Mouse (Mus musculus) frontal cortex, adult 2 months (tissue): ENCODE measurements around the gene Pim3. TPM values are rescaled to one million over a fixed set of nuclear protein-coding genes. Genes with fewer than 3 reads are reported as not detected.

Source experiments
- DNase-seq, 2 experiments: peaks; one replicate each; pipeline ENCODE4 v3.0.0; 2022; ENCODE audit warnings: low spot score in 1 of 2; ENCODE audit errors: extremely low spot score in 1 of 2
- polyA plus RNA-seq: library from polyadenylated mRNA; depleted of rRNA; stranded (reverse); fragments of >200 nt; gene quantifications from 2 replicates; pipeline ENCODE4 v1.2.3, GENCODE M21; 2012

Gene Pim3
- polyA plus RNA-seq, 1 experiment: 13.6 TPM

DNA sequence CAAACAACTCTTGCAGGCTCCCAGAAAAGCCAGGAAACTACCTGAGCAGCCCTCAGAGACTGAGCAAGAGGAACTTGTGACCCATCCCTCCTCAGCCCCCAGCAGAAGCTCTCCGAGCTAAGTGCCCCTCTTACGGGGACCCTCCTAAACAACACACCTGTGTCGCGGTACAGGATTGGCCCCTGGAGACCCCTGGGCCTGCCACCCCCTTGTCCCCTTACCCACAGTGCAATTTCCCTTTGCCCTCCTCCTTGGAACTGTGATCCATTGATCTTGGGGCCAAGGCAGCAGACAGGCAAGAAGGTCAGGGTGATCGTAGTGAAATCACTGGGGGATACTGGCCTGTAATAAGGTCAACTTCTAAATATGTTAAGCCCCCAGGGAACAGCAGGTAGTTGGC is 25.4 kb upstream of the Pim3 start:
- DNase-seq: no peak

DNA sequence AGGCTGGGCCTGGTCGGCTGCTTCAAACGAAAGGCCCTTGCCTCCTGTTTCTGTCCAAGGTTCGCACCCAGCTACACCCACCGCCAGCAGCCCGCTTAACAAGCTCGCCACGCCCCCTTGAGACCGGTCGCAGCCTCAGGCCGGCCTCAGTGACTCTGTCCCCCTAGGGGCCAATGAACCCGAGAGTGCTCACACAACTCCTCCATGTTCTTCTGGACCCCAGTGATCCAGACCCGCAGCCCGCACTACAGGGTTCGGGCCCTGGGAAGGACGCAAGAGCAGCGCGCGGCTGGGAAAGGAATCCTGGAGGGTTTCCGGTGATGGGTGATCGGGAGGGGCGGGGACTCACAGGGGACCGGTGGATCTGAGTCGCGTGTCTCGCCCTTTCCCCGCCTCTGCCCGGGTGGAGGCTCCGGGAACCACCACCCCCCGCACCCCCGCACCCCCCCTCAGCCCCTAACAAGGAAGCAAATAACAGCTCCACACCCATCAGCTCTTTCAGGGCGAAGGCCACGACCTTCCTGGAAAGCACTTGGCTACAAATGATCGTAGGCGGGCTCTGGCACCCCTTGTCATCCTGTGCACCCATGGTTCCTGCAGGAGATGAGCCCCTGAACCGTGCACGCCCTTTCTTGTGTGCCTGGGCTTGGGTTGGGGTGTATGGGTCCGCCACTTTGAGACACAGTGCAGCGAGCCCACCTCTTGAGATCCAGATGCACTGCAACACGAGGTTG is 24.6 kb upstream of the Pim3 start:
- peak in 1 of 2 experiments; percentile 61 for DNase-seq

GRCm38 (mm10) chr15:88837977-88838376 is 24.0 kb upstream of the Pim3 start:
- no peak for DNase-seq

DNA sequence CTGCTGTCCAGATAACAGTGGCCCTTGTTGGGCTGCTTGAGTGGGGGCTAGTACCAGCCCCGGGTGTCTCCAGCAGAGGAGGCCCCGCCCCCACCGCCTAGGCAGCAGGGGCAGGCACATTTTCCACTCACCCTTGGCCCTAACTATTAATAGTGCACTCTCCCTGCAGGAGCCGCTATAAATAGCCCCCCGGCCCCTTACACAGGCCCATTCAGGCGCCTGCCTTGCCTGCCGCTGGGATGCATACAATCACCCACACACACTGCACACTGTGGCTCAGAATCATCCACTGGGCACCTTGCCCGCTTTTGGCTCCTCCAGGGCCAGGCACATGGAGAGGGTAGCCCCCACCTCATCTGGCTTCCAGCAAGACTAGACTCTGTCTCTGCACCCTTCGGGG is 22.7 kb upstream of the Pim3 start:
- peak; percentile 64 to 76 for DNase-seq

DNA sequence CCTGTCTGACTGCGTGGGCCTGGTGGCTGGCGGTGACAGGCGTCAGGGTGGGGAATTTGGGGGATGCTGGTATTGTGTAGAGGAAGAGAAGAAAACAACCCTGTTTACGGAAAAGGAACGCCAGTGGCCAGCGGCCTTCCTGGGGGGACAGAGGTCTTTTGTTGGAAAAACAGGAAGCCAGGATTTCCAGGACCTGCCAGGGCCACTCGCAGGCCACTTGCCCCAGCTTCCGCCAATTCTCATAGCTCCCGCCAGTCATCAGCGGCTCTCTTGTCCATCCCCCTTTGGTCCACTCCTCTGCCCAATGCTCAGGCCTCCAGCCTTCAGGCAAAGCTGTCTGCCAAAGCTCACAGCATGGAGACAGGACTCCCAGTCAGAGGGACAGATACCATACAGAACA is 21.9 kb upstream of the Pim3 start:
- no peak for DNase-seq

DNA sequence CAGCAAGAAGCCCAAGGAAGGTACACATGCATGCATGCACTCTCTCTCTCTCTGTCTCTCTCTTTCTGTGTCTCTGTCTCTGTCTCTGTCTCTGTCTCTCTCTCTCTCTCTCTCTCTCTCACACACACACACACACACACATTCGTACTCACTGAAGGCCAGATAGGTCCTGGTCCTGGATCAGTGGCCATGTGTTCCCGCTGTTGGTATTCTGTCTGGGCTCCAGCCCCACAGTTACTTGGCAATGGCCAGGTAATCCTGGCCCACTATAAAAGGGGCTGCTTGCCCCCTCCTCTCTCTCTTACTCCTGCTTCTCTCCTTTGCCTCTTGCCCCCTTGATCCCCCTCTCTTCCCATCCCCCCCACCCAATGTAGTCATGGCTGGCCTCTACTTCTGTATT is 20.8 kb upstream of the Pim3 start:
- no peak for DNase-seq

- no peak for DNase-seq
These were observed 20.2 kb upstream of the Pim3 start for GRCm38 (mm10) chr15:88841580-88842299.

- no peak for DNase-seq
These were observed 19.7 kb upstream of the Pim3 start for GRCm38 (mm10) chr15:88842300-88842673.

GRCm38 (mm10) chr15:88843486-88844097 is 18.4 kb upstream of the Pim3 start:
- DNase-seq: no peak

DNA sequence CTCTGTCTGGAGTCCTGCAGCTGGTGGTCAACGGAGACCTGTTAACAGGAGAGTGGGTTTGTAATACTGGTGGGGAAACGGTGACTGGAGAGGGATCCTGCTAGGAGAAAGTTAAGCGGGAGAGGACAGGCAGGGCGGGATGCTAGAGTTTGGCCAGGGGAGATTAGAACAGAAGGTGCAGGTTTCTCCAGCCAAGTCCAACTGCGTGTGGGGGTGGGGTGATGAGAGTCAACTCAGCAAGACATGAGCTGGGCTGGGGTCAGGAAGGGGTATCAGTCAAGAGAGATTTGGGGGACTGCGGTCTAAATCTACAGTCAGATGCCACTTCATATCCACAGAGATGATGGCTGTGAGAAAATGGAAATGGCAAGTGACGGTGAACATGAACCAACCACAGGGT is 17.0 kb upstream of the Pim3 start:
- DNase-seq: no peak

- no peak for DNase-seq
These were observed 13.3 kb upstream of the Pim3 start for GRCm38 (mm10) chr15:88848661-88849060.

DNA sequence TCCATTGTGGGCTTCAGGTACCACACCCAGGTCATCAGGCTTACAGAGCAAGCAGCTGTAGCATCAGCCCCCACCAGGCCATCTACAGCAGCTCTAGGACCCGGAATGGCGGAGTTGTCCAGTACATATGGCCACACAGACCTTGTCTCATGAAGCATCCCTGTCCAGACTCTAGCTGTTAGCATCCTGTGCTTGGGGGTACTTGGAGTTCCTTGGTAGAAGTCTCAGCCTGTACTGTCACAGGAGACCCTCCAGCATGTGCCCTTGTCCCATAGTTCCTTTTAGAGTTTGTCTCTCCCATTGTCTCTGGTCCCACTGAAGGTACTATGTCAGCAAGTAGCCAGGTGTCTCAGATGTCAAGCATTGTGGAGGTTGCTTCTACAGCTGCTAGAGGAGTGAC is 12.4 kb upstream of the Pim3 start:
- no peak for DNase-seq

DNA sequence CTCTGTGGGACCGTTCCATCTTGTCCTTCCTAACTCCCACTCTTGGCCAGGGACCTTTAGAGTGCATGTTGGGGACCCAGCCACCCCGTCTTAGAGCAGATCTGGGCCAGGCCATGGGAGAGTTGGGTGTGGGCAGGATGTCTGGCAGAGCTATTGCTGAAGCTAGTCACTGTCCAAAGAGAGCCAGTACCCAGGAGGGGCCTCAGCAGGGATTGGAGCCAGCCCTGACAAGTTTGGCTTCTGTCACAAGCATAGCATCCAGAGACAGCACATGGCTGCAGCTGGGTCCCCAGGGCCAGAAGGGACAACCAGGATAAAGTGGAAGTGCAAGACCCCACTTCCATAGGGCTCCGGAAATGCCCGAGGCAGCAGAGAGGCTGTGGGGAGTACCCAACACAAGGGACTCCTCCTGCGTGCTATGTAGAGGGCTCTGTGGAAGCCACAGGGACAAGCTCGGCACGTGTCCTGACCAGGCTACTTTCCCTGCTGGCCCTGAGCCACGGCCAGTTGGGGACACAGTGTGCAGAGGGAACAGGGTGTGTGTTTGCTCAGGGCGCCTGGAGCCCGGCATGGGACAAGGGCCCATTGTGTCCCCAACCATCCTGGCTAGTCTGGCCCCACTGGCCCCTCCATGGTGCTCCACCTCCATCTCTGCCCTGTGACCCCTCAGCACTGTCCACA is 11.7 kb upstream of the Pim3 start:
- DNase-seq: peak; percentile 67 to 75

DNA sequence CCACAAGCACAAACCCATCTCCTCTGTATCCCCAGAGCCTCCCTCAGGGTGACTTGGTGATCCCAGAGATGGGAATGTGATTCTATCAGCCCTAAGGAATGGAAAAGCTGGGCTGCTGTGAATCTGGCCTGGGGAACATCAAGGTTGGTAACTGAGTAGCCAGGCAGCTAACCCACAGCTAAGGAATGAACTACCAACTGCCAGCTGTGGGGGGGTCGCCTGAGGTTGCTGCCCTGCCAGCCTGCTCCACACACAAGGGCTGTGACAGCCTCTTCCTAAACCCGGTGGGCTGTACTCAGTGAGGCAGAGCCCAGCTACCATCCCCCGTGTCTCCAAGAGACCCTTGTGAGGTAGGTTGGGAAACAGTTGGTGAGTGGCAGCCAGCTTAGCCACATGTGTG is 10.9 kb upstream of the Pim3 start:
- no peak for DNase-seq

GRCm38 (mm10) chr15:88851507-88852149 is 10.4 kb upstream of the Pim3 start:
- DNase-seq: no peak

GRCm38 (mm10) chr15:88853106-88853505 is 8.9 kb upstream of the Pim3 start:
- no peak for DNase-seq

DNA sequence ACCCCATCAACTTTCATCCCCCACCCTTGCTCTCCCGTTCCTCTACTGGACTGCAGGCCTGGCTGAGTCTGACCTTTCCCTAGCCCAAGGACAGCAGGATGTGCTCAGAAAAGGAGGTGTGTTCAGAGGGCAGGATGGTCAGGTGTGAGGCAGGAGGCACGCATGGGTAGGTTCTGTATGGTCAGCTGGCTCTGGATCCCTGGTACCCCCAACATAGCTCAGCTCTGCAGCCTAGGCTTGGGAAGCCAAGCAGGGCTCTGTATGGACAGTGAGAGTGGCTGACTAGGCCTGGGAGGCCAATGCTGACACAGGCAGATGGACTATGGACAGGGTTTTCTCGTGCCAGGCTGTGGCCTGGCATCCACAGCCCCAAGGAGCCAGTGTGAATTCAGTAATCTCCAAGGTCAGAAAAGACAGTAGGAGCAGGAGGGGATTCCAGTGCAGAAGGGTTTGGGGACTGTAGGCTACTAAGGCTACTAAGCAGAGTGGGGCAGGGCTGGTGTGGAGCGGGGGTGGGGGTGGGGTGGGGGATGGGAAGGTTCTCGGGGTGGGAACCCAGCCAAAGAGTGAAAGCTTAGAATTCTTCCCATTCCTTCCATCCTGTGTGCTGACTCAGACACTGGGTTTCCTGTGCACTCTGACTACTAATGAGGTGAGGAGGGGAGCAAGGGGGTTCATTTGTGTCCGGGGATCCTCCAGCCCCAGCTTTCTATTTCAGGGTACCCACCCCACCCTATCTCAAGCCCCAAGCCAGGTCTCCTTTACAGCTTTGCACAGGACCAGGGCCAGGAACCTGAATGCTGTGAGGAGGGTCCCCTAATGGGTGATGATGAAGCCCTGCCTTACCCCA is 7.6 kb upstream of the Pim3 start:
- DNase-seq: no peak

GRCm38 (mm10) chr15:88854969-88855830 is 6.8 kb upstream of the Pim3 start:
- DNase-seq: no peak

GRCm38 (mm10) chr15:88855896-88856417 is 6.0 kb upstream of the Pim3 start:
- DNase-seq: no peak
